Mouse (Mus musculus) mesoderm, embryonic 11.5 days (tissue): ENCODE data around the gene Samd8.
A peak's percentile ranks its signal among the peaks of the same experiment; 100 is the strongest.

Source experiments
- DNase-seq: peaks from one replicate; pipeline ENCODE4 v3.0.0-alpha.2; 2012; ENCODE audit warnings: low read depth, low spot score

Gene Samd8

DNA sequence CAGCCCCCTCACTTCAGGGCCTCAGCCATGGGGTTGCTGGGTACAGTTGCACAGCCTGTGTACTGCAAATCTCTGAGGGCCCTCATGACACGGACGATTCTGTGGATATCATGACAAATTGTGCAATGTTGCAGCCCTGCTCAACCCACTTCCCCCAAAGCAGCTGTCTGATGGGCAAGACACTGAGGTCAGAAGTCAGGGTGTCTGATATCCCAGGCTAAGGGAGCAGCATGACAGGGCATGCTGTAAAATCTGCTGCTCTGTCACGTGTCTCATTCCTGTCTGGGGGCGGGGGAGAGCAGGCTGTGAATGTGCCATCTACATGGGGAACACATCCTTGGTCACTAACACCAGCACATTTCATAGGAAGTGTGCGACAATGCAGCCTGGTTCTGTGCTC lies 5.2 kb upstream of the Samd8 start:
- no peak for DNase-seq

DNA sequence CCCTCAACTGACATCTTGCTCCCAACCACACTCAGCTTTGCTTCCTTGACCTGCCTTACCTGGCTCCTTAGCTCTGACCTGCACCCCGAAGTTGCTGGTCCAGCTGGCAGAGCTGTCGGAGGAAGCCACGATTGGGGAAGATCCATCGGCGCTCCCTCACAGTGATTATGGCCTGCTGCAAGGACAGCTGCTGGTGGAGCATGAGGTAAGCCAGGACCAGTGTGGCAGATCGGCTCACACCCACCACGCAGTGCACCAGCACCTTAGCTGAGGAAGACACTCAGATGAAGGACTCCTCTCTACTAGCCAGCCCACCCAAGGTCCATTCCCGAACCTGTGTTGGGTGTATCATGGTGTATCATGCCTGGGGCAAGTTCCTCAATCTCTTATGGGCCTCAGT lies 4.1 kb upstream of the Samd8 start:
- no peak for DNase-seq

DNA sequence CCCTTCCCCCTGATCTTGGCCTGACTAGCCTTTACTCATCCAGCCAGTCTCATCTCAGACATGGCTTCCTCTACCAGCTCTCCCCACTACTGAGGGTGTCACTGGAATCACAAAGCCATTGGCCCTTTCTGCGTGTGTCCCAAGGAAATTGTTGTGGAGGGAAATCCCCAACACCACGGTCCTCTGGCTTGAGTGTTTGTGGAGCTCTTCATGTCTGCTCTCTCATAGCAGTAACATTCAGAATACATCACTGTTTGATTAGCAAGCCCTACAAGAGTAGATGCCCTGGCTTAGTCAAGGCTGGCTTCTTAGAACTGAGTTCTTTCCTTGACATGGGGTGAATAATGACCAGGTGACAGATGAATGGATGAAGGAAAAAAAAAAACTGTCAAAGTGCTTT lies 3.5 kb upstream of the Samd8 start:
- no peak for DNase-seq

- no peak for DNase-seq
These were observed 2.7 kb upstream of the Samd8 start for GRCm38 (mm10) chr14:21747436-21748141.

DNA sequence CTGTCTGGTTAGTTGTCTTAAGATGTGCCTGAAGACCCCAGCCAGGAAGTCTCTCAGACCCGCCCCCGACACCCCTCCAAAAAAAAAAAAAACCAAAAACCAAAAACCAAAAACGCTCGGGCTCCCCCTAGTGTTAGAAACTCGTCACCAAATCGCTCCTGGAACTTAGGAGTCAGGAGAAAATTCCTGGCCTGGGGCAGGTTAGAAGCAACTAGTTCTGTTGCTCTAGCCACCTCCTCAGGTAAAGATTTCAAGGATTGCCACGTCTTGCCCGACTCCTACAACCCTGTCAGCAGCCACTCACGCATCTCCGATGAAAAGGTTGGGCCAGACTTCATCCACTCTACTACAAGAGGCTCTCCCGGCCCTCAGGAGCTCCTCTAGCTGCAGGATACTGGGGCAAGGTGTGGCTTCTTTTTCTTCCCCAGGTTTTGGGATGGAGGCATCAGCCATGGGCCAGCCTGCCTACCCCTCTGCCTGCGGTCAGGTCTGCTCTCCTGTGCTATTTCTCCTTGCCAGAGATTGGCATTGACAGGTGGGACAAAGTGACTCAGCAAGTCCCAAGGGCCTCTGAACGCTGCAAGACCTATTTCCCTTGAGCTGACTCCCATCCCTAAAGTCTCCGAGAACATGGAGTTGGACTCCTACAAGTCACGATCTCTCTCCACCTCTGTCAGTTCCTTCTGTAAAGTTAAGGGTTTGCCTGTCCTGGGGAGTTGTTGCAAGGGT lies 2.0 kb upstream of the Samd8 start:
- DNase-seq: peak; percentile 49

DNA sequence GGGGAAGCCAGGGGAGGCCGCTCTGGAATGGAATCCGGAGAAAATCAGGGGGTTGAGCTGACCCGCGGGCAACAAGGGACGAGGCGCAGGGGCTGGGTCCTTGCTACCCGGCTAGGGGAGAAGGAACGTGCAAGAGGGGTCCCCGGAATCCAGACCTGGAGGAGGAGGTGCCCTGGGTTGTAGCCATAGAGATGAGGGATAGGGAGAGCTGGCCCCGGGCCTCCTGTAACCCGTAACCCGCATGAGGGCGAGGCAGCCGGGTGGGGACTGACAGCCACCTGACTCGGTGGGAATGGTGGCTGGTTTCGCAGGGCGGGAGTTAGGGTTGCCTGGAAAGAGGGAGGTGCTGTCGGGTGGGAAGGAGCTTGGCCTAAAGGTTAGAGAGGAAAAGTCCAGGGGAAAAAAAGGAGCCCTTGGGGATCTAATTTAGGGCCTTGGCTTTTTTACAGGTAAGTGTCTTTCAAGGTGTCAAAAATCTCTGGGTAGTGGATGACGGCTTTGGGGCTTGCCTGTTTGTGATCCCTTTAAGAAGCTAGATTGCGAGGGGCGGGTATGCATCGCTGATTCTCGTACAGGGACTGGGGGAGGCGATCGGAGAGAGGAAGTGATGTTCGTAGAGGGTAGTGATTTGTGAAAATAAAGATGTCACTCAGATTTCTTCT lies 681 bp downstream of the Samd8 start, which contains the start of gene Dusp13:
Gene Dusp13, minus strand, starts transcription at position 301 of the 662 bp plus-strand sequence.
- DNase-seq: peak; percentile 57

DNA sequence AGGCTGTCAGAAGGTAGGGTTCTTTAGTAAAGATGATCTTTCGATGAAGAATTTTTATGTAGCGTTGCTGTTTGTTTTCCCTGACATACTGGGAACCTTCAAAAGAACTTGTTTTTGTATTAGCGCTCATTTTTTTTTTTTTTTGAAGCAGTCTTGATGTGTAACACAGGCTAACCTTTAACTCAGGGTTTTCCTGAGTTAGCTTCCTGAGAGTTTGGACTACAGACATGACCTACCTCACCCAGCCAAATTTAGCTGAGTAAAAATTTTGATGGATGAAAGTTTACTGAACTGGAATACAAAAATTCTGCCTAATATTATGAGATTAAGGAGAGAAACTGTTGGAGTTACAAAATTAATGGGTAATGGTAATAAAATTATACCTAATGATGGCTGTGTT lies 2.1 kb downstream of the Samd8 start:
- DNase-seq: no peak

- DNase-seq: no peak
These were observed 3.0 kb downstream of the Samd8 start for GRCm38 (mm10) chr14:21753367-21753766.

DNA sequence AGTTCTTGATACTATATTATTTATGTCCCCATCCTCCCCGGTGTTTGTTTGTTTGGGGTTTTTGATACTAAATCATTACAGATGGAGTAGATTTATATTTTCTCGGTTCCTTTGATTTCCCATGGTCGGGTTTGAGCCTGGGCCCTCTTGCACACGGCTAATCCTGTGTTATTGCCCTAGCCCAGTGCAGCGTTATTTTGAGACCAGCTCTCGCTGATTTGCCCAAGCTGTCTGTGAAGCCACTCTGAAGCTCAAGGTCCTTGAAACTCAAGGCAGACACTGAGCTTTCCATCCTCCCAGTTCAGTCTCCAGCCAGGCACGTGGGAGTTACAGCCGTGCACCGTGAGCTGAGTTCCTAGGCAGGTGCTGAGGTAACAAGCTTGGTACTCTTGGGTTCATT lies 11.2 kb downstream of the Samd8 start:
- no peak for DNase-seq

DNA sequence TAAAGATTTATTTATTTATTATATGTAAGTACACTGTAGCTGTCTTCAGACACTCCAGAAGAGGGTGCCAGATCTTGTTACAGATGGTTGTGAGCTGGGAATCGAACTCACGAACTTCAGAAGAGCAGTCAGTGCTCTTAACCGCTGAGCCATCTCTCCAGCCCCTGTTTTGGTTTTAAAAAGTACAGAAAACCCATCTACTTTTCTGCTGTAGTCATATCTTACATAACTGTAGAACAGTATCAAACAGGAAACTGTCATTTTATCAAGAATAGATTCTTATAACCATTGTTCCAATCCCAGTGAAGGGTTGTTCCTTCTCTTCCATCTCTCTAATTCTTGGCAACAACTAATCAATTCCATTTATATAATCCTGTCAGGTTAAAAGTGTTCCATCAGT lies 13.4 kb downstream of the Samd8 start:
- DNase-seq: no peak

DNA sequence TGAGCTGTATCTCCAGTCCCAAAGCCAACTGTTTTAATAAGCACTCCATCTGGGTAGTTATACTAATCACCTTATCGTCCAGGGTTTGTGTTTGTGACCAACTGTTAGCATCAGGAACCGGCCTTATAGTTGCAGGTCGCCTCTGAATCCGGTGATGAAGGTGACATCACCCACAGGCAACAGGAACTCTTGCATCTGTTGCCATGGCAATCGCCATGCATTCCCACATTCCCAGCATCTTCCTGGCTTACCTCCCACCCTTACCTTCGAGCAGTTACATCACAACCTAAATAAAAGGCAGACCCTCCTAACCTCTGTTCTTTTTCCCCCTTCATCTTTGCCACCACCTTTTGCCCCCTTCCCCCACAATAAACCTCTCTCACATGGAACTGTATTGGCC lies 14.3 kb downstream of the Samd8 start:
- DNase-seq: no peak

DNA sequence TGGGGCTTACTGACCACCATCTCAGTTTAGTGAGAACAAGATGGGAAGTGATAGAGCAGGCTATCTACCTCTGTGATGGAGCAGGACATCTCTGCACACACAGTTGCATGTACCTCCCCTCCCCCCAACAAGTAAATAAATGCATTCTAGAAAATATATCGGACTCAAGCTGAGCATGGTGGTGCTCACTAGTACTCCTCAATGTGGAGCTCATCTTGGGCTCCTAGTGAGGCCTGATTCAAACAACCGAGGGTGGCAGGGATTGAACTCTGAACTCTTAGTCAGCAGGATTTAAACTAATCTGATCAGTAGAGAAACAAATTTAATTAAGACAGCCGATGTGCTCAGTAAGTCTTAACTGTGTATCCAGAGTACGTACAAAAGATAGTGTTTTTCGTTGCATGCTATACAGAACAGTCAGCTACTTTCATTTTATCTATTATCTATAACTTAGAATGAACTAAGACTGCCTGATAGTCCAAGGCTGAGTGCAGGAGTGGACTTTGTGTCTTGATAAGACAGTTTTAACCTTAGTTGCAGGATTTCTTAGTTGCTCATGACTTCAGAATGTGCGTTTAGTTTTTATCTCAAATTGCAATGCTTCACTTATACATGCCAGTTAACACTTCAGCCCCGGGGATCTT lies 15.5 kb downstream of the Samd8 start:
- DNase-seq: no peak

- no peak for DNase-seq
These were observed 16.1 kb downstream of the Samd8 start for GRCm38 (mm10) chr14:21766398-21766958.

DNA sequence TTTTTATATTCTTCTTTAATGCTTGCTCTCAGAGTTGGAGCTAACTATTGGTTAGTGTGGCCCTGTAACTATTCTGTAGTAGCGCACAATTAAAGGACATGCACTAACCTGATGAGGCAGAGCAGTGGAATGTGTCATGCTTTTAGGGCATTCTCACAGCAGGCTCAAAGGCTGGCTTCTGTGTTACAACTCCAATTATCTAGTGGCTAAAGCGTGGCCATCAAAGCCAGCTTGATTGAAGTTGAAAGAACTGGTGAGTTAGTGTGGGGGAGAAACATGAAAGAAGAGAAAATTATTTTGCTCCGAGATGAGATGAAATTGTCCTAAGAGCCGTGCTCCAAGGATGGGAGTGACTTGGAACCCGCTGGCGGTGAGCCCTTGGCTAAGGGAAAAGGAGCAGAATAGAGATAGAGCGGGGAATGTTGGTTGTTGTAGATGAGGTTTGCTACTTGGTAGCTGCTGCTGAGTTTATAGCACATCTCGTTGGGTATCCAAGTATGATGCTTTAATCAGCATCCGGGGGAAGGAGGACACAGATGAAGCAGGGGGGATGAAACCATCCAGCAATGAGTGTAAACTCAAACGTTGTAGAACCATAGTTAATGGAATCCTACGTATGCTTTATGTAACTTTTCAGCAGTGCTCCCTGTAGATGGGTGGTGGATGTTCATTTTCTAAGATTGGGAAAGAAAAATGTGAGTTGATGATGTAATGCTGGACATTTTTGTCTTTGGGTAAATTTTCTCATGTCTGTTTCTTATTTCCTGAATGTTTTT lies 22.4 kb downstream of the Samd8 start:
- no peak for DNase-seq

- no peak for DNase-seq
These were observed 23.6 kb downstream of the Samd8 start for GRCm38 (mm10) chr14:21773946-21774345.

- DNase-seq: no peak
These were observed 25.9 kb downstream of the Samd8 start for GRCm38 (mm10) chr14:21776201-21776600.

DNA sequence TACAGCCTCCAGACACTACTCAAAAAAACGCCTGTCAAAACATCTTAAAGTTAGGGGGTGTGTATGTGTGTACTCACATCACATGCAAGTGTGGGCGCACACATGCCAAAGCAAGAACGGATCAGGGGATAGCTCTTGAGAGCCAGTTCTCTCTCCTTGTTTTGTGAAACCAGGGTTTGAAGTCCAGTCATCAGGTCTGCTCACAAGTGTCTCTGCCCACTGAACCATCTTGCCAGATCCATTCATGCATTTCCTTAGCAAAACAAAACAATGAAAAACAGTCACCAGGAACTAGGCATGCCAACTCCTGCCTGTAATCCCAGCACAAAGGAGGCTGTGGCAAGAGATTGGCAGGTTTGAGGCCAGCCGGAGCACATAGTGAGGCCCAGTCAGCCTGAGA lies 36.2 kb downstream of the Samd8 start:
- DNase-seq: no peak

DNA sequence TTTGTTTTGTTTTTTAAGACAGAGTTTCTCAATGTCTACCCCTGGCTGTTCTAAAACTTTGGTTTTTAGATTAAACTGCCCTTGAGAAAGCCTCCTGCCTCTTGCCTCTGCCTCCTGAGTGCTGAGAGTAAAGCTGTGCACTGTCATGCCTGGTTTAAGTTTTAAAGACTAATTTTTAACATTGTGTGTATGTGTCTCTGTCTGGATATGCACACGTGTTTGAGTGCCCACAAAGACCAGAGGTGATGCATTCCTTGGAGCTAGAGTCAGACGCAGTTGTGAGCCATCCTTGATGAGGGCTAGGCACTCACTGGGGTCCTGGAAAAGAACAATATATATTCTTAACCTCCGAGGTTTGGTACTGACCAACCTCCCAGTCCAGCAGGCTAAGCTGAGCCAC lies 37.0 kb downstream of the Samd8 start:
- DNase-seq: no peak

DNA sequence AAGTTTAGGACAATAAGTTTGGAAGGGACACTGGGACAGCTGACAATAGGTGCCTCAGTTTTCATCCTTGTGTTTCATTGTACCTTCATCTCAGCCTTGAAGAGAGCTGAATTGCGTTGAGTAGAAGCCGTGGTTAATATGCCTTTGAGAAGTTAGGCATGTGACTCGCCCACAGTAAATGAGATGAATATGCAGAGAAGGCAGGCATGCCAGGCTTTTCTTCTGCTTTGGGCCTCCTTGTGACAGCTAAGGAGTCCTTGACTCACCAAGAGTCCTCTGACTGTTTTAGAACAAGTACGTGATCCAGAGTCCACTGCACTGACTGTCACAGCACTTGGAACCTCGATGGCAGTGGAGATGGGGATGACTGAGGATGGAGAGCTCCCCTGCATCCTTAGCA lies 37.8 kb downstream of the Samd8 start:
- DNase-seq: no peak

GRCm38 (mm10) chr14:21790585-21791251 lies 40.4 kb downstream of the Samd8 start:
- DNase-seq: no peak

DNA sequence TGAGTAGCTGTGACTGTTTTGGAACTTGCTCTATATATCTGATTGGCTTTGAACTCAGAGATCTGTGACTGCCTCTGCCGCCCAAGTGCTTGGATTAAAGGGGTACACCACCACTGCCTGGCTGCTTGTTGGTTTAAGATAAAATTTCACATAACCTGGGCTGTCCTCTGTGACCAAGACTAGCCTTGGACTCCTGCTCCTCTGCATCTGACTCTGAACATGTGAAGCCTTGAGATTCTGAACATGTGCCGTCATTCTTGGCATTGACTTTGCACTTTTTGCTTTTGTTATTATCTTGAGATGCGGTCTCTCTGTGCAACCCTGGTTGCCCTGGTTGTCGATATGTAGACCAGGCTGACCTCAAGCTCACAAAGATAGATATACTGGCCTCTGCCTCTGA lies 41.4 kb downstream of the Samd8 start:
- DNase-seq: no peak
